Mouse (Mus musculus) heart, postnatal 0 days (tissue): Measurements from ENCODE around the gene Tmed8.

Source experiments
- CTCF ChIP-seq: IDR thresholded peaks from 2 replicates; pipeline ENCODE4 v1.5.1; 2016; ENCODE audit warnings: antibody characterized with exemption, control low read depth, low read depth
- EP300 ChIP-seq: IDR thresholded peaks from 2 replicates; pipeline ENCODE4 v1.6.1; 2016; ENCODE audit warnings: antibody characterized with exemption, low read depth

GRCm38 (mm10) chr12:87199206-87199972, 865 bp downstream of the Tmed8 start, which contains the start of gene Samd15:
- no peak for TF ChIP-seq EP300
- no peak for TF ChIP-seq CTCF
